Mouse (Mus musculus) forebrain, embryonic 16.5 days (tissue): Measurements from ENCODE around the gene AW822073. TPM values are rescaled to one million over a fixed set of nuclear protein-coding genes. Genes with fewer than 3 reads are reported as not detected.
"Not testable (repeated sequence)": the region's sequence is repeated elsewhere in the genome, so short reads cannot be mapped to it uniquely, and the experiment has no call there.

Experiments
- ATAC-seq: fragments of 200-750 bp; cut with Nextera tagmentation; 2 replicates; pipeline ENCODE4 v1.8.0; 2017; ENCODE audit warnings: mild to moderate bottlenecking, moderate library complexity
- H3K27ac ChIP-seq: fragments of 300-500 bp; sonication (generic); 2 replicates; pipeline ENCODE4 v1.5.1; 2014; ENCODE audit warnings: low read length, control low read depth
- H3K27me3 ChIP-seq: fragments of 300-500 bp; sonication (generic); replicated peaks from 2 replicates; pipeline ENCODE4 v1.6.1; 2014; ENCODE audit warnings: low read length; ENCODE audit not compliant: control insufficient read depth, insufficient read depth
- H3K36me3 ChIP-seq: fragments of 300-500 bp; sonication (generic); 2 replicates; pipeline ENCODE4 v1.6.1; 2014; ENCODE audit not compliant: control insufficient read depth, insufficient read depth
- H3K4me1 ChIP-seq: fragments of 300-500 bp; sonication (generic); replicated peaks from 2 replicates; pipeline ENCODE4 v1.6.1; 2014; ENCODE audit warnings: low read length; ENCODE audit not compliant: control insufficient read depth, insufficient read depth
- H3K4me2 ChIP-seq: fragments of 300-500 bp; sonication (generic); 2 replicates; pipeline ENCODE4 v1.6.1; 2014; ENCODE audit warnings: mild to moderate bottlenecking, low read length, control low read depth
- H3K4me3 ChIP-seq: fragments of 300-500 bp; sonication (generic); replicated peaks from 2 replicates; pipeline ENCODE4 v1.5.1; 2014; ENCODE audit warnings: mild to moderate bottlenecking, low read length, control low read depth
- H3K9ac ChIP-seq: fragments of 300-500 bp; sonication (generic); replicated peaks from 2 replicates; pipeline ENCODE4 v1.6.1; 2014; ENCODE audit warnings: low read depth, low read length, control low read depth
- H3K9me3 ChIP-seq: fragments of 300-500 bp; sonication (generic); 2 replicates; pipeline ENCODE4 v1.6.1; 2016; ENCODE audit warnings: low read length; ENCODE audit not compliant: control insufficient read depth
- WGBS: fragments of 180-500 bp; shearing (Covaris S2); extraction: QIAGEN DNeasy Blood & Tissue Kit; methylation state at CpG from one replicate; pipeline ENCODE4 v1.1.7; 2014; 5-methylcytosine and 5-hydroxymethylcytosine counted together
- polyA plus RNA-seq: library from polyadenylated mRNA; unstranded; fragments of >200 nt; fragmentation: Nextera tagmentation; extraction: Ambion mirVana; gene quantifications from 2 replicates; pipeline ENCODE4 v1.2.1, GENCODE M21; 2015

AW822073 gene
- not detected in 2 replicates for polyA plus RNA-seq

DNA sequence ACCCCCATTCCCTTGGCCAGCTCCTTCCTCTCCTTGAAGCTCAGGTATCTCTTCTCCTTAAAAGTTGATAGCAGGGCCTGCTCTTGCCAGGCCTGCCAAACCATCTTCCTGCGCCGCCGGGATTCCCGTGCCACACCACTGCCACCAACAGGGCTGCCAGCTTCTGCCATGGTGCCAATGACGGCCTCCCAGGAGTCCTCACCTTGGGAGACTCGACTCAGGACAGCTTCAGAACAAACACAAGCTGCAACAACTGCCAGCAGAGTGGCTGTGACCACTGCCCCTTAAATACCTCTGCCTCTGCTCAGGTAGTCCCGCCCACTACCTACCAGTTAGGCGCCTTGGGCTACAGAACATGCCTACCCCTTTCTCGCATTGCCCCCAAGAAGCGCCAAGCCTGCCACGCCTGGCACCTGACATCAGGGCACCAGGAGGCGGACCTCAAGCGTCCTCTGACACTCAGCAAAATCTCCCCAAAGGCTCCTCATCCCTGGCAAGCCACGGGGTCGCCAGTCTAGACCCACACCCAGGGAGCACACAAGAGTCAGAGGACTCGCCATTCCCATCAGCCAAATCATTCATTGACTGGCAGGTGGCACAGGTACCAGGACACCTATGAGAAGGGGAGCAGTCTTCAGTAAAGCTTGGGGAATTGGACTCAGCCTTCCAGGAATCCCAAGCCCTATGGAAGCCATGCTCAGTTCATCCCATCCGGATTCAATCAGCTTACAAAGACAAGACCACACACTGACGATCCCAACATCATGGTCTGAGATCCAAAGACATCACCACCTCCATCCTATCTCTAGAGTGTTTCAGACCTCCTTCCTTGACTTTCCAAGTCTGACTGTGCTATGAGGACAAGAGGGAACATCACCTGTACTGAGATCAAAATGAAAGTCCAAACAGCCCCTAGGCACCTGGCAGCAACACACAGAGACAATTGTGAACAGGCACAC, at the start of gene AW822073:
Gene AW822073 (minus strand): TSS at position 104 of the 959 bp plus-strand sequence.
- not testable (repeated sequence) for H3K4me3 ChIP-seq, H3K27me3 ChIP-seq, ATAC-seq, H3K36me3 ChIP-seq, H3K4me2 ChIP-seq, H3K4me1 ChIP-seq, H3K9me3 ChIP-seq, H3K9ac ChIP-seq, H3K27ac ChIP-seq
- WGBS = 88% methylated on average over 16 of the region's 18 CpGs

DNA sequence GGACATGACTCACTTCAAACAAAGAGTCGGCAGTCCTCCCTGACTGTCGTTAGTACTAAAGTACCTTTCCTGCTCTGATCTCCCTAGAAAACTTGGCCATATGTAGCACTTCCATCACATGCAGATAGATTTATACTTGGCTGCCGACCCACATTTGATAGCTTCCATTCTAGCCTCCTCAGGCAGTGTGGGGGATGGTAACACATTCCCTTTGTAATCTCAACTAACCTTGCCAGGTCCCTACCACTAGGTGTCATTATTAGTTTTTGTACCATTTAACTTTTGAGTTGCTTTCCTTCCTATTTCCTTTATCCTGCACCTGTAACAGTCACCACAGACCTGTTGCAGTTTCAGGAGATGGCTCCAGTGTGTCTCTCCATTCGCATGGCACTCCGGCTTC, 33.7 kb upstream of the AW822073 start:
- peaks cover 12% of the 10 kb centered on the region for H3K4me1 ChIP-seq
- no peak overlapping the region for H3K4me3 ChIP-seq
- H3K27ac ChIP-seq = no peak overlapping the region
- no peaks in the 10 kb centered on the region for H3K27me3 ChIP-seq
- peaks cover 12% of the 10 kb centered on the region for H3K36me3 ChIP-seq
- 75% methylated on average over 5 of the region's 5 CpGs for WGBS
- no peak overlapping the region for H3K9ac ChIP-seq
- no peak overlapping the region for H3K4me2 ChIP-seq
- H3K9me3 ChIP-seq = no peaks in the 10 kb centered on the region
- no peak for ATAC-seq

DNA sequence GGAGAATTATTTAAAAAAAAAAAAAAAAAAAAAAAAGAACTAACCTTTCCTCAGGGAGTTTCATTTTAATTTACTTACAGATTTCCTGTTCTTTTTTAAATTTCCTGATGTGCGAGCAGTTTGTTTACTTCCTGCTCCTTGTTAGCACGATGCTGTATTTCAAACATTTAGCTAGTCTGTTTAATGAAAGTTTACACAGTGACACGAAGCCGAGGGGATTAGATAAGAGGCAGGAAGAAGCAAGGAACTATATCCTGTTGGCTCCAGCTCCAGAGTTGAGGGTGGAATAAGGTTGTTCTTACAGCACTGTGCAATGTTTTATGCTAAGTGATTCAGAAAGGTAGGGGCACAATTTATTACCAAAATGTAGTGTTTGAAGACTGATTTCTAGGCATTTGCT, 31.2 kb upstream of the AW822073 start:
- Histone ChIP-seq H3K9ac (peak overlapping the region; percentile 94), H3K9me3 (no peaks in the 10 kb centered on the region), H3K4me3 (peak overlapping the region; percentile 95), H3K27ac (no peak overlapping the region), H3K4me1 (peaks cover 12% of the 10 kb centered on the region), H3K4me2 (peak overlapping the region; percentile 65), H3K27me3 (no peaks in the 10 kb centered on the region), H3K36me3 (peaks cover 6% of the 10 kb centered on the region)
- 2% methylated on average over 4 of the region's 4 CpGs for WGBS
- ATAC-seq = no peak

DNA sequence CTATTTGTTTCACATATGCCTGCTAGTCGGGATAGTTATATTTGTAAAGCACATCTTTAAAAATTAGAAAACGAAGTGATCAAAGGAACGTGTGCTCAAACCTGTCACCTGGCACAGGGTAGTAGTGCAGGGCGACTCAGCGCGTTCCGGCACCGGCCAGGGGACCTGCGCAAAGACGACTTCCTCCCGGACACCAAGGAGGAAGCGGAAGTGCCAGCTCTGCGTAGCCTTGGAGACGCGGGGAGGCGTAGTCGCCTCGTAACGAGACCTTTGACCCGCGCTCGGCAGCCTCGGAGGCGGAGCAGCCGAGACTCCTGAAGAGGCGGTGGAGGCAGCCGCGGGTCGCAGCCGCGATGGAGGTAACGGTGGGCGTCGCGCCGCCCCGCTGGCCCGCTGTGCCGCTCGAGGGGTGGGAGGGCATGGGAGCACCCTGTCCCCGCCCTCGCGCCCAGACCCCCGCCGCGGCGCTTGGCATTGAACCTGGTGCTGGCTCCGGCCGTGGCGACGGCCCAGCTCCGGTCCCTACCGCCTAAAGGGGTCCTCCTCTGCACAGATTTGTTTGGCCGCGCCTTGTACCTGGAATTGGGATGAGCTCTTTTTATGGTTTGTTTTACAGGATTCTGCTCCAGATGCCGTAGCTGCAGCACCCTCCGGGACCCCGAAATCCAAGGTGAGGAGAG, 30.6 kb upstream of the AW822073 start, which contains the start of gene Gcc2:
Gene Gcc2 (plus strand): TSS at position 285 of the 680 bp plus-strand sequence.
- Histone ChIP-seq H3K27me3 (no peaks in the 10 kb centered on the region), H3K27ac (peak within 1 kb of the TSS; percentile 72)
- WGBS = under 1% methylated on average over 55 of the region's 58 CpGs

DNA sequence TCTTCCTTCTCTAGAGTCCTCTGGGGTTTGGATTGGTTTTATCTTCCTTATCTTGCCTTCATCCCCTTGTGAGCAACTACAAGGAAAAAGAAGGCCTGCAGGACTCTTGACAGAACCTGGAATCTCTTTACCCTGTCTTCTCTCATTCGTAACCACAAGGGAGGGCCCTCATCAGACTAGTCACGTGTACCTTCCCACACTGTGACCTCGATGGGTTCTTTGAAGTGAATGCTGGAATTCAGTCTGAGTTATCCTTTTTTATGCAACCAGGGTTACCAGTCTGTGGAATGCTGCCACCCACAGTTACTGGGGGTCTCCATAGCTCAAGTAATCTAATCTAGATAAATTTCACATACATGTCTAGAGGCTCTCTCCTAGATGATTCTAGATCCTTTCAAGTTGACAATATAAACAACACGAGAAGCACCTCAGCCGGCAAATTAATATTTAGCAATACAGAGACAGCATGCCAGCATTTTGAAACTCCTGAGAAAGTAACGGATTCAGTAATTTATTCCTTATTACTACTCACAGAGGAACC, 30.0 kb upstream of the AW822073 start:
- H3K4me1 ChIP-seq = peaks cover 12% of the 10 kb centered on the region
- H3K4me3 ChIP-seq = peak overlapping the region; percentile 95
- peak overlapping the region; percentile 94 for H3K9ac ChIP-seq
- peak; percentile 27 for ATAC-seq
- H3K9me3 ChIP-seq = no peaks in the 10 kb centered on the region
- peaks cover 3% of the 10 kb centered on the region for H3K36me3 ChIP-seq
- 23% methylated on average over 6 of the region's 6 CpGs for WGBS
- no peak overlapping the region for H3K27ac ChIP-seq
- peak overlapping the region; percentile 65 for H3K4me2 ChIP-seq
- no peaks in the 10 kb centered on the region for H3K27me3 ChIP-seq

More for the DNA sequence above, 30.6 kb upstream of the AW822073 start, which contains the start of gene Gcc2:
- Histone ChIP-seq H3K36me3 (peaks cover 6% of the 10 kb centered on the region), H3K4me3 (peak within 1 kb of the TSS; percentile 95), H3K9me3 (no peaks in the 10 kb centered on the region), H3K4me1 (peaks cover 12% of the 10 kb centered on the region), H3K9ac (peak within 1 kb of the TSS; percentile 94), H3K4me2 (peak within 1 kb of the TSS; percentile 65)
- peak; percentile 99 for ATAC-seq

DNA sequence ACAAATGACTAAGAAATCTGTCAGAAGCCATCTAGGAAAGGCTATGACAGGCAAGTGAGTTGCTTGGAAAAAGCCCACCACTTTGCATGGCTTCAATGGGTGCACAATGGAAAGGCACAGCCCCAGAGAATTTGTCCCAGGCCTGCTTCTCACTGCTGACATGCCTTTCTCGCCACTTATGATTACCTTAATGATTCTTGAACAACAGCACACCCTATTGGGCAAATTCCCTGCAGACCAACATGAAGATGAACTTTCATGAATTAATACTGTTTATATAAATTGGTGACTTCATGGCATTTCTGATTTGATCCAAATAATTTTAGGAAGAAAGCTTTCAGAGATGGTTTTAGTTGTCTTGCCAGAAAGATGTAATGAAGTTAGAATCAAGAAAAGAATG, 24.8 kb upstream of the AW822073 start:
- Histone ChIP-seq H3K36me3 (no peaks in the 10 kb centered on the region), H3K9ac (no peak overlapping the region), H3K27me3 (no peaks in the 10 kb centered on the region), H3K9me3 (no peaks in the 10 kb centered on the region), H3K4me1 (peaks cover under 1% of the 10 kb centered on the region; the same call in 1 of the 2 replicates), H3K4me3 (no peak overlapping the region), H3K4me2 (no peak overlapping the region), H3K27ac (no peak overlapping the region)
- 11% methylated on average over 1 of the region's 1 CpGs for WGBS
- no peak for ATAC-seq

DNA sequence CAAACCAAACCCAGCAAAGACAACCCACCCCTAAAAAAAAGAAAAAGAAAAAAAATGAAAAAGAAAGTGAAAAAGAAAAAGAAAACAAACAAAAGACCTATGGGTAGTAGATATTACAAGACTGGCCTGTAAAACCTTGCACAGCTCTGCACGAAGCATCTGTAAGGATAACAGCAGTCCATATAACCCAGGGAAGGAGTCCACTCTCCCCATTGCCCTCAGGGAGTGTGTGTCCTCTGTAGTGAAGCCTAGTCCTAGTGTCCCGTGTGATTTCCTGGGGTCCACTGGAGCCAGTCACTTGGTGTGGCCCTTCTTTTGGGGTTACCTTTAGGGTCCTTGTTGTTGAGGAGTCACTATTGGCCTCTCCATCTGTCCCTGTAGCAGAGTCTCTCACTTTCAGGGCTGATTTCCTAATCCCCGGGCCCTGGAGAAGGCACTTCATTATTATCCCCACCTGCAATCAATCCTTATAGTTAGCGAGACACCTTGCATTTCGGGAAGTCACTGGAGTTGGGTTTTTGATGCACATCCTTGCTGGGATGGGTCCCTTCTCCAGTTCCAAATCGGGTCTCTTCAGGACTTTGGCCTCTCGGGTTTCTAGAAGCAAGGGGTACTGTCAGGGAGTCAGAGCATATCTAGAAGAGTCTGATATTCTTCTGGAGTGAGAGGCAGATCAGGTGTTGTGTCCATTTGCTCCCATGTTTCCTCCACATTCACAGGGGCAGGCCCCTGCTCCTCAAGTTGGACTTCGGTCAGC, 14.4 kb upstream of the AW822073 start:
- WGBS = 86% methylated on average over 7 of the region's 8 CpGs
- not testable (repeated sequence) for H3K27ac ChIP-seq, H3K4me1 ChIP-seq, H3K4me2 ChIP-seq, H3K4me3 ChIP-seq, H3K9me3 ChIP-seq, H3K27me3 ChIP-seq, H3K9ac ChIP-seq, H3K36me3 ChIP-seq, ATAC-seq

DNA sequence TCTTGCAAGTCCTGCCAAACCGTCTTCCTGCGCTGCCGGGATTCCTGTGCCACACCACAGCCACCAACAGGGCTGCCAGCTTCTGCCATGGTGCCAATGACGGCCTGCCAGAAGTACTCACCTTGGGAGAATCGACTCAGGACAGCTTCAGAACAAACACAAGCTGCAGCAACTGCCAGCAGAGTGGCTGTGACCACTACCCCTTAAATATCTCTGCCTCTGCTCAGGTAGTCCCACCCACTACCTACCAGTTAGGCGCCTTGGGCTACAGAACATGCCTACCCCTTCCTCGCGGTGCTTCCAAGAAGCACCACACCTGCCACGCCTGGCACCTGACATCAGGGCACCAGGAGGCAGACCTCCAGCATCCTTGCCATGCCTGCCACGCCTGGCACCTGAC, 11.9 kb upstream of the AW822073 start, which contains the start of gene Gm4981:
Gene Gm4981 (minus strand): TSS at position 89 of the 400 bp plus-strand sequence.
- no peak for ATAC-seq
- no peaks in the 10 kb centered on the region for H3K27me3 ChIP-seq
- H3K9me3 ChIP-seq = peaks cover 13% of the 10 kb centered on the region
- no peak within 1 kb of the TSS for H3K27ac ChIP-seq
- no peak within 1 kb of the TSS for H3K4me2 ChIP-seq
- H3K4me1 ChIP-seq = no peaks in the 10 kb centered on the region
- no peaks in the 10 kb centered on the region for H3K36me3 ChIP-seq
- H3K9ac ChIP-seq = no peak within 1 kb of the TSS
- 87% methylated on average over 10 of the region's 10 CpGs for WGBS
- no peak within 1 kb of the TSS for H3K4me3 ChIP-seq
